Mouse (Mus musculus): ENCODE data around the gene Pip5k1c.

The Pip5k1c gene

GRCm38 (mm10) chr10:81323791-81324530 is 31.2 kb downstream of the Pip5k1c start:
- no peak for DNase-seq (ENCODE audit: low spot score)

- no peak for DNase-seq (ENCODE audit: low spot score)
Measured at GRCm38 (mm10) chr10:81325176-81325575, 32.4 kb downstream of the Pip5k1c start.

- DNase-seq (ENCODE audit: low spot score): no peak
Measured at GRCm38 (mm10) chr10:81325781-81326180, 33.0 kb downstream of the Pip5k1c start.

DNA sequence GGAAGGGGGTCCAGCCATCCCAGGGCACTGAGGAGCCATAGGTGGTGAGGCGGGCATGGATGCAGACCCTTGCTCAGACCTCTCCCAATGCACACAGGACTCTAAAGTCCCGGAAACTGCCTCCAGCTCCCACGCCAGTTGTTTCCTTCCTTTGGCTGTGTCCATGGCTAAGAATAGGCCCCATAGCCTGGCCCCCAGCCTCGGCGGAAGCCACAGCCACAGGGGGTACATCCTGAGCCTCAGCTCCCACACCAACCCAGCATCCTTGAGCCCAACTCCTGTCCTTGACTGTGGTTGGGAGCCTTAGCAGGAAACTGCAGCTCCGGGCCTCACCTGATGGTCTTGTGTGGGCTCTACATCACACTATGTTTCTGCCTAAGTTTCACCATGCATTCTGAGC is 34.1 kb downstream of the Pip5k1c start:
- DNase-seq (ENCODE audit: low spot score): peak; percentile 53

GRCm38 (mm10) chr10:81327959-81328358 is 35.2 kb downstream of the Pip5k1c start:
- DNase-seq (ENCODE audit: low spot score): no peak

DNA sequence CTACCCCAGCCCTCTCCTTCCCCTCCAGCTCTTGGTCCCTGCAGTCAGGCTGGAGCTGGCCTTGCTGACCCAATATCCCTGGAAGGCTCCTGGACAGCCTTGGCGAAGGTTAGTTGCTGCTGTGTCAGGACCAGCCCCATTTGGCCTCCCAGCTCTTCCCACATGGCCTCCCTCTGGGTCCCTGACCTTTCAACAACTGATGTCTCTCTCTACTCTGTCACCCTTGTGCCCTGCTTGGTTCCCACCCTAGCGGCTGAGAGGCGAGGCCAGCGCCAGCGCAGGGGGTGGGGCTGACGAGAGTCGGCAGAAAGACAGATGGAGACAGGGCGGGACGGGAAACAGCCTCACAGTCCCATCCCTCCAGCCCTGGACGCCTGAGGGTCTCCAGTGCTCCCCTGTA is 35.6 kb downstream of the Pip5k1c start, which contains the start of gene Tbxa2r:
Tbxa2r (plus strand) TSS at position 346 of the 400 bp plus-strand sequence.
- peak; percentile 74 for DNase-seq (ENCODE audit: low spot score)

GRCm38 (mm10) chr10:81329194-81329975 is 36.6 kb downstream of the Pip5k1c start:
- no peak for DNase-seq (ENCODE audit: low spot score)

DNA sequence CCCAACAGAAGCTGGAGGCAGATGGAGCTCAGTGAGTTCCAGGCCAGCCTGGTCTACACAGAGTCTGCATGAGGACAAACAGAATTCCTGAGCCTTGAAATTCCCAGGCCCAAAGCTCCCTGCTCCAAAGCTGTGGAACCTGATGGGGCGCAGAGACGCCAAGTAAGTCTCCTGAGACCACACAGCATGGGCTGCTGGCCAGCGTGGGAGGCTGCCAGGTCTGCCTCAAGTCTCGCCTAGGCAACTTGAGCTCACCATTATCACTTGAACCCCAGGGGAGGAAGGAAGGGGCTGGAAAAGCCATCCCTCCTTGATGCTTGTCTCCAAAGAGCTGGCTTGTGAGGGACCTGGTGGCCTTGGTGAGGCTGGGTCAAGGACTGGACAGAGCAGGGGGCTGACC is 37.2 kb downstream of the Pip5k1c start:
- DNase-seq (ENCODE audit: low spot score): no peak

DNA sequence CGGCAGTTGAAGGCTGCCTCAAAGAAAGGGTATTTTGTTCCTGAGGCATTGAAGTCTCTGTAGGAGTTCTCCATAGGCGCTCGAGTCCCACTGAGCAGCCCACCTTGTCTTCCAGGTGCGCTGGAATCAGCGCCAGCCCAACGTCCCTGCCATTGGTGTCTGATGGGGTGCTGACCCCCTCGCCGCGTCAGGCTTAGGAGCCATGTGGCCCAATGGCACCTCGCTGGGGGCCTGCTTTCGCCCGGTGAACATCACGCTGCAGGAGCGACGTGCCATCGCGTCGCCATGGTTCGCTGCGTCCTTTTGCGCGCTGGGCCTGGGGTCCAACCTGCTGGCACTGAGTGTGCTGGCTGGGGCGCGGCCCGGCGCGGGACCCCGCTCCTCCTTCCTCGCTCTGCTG is 39.5 kb downstream of the Pip5k1c start:
- no peak for DNase-seq (ENCODE audit: low spot score)

DNA sequence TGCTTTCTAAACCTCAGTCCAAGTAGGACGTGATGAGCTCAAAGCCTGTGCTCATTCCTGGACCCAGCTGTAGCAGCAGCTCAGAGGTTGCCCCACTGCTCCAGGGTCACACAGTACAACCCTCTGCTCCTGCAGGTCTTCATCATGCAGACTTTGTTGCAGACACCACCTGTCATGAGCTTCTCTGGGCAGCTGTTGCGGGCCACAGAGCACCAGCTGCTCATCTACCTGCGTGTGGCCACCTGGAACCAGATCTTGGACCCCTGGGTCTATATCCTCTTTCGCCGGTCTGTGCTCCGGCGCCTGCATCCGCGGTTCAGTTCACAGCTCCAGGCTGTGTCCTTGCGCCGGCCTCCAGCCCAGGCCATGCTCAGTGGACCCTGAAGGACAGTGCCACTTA is 41.6 kb downstream of the Pip5k1c start:
- DNase-seq (ENCODE audit: low spot score): no peak

GRCm38 (mm10) chr10:81335393-81336340 is 42.9 kb downstream of the Pip5k1c start:
- DNase-seq (ENCODE audit: low spot score): no peak

- DNase-seq (ENCODE audit: low spot score): no peak
Measured at GRCm38 (mm10) chr10:81336558-81336957, 43.8 kb downstream of the Pip5k1c start.

GRCm38 (mm10) chr10:81340551-81341332 is 48.0 kb downstream of the Pip5k1c start:
- DNase-seq (ENCODE audit: low spot score): no peak

DNA sequence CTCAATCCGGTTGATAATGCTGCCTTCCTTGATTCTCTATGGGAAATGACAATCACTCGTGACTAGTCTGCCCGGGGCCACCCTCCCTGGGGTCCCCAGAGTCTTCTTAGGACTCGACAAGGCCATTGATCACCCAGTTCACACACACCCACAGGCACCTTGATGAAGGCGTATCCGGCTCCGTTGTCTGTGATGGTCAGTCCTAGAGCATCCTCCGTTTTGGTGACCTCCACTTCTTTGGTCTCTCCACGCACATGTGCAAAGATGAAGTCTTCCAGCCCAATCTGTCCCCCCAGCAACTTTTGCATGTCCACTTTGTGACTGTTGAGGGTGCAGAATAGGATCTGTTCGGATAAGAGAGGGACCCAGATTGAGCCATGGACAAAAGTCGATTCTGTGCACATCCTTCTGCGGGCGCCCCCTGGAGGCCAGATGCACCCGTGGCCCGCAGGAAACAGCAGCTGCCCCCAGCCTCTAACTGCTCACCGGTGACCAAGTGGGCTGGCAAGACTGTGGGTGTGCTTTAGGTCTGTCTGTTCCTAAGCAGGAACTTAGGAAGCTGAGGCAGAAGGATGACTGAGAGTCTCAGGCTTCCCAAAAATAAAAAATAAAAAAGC is 48.7 kb downstream of the Pip5k1c start:
- peak; percentile 71 for DNase-seq (ENCODE audit: low spot score)

DNA sequence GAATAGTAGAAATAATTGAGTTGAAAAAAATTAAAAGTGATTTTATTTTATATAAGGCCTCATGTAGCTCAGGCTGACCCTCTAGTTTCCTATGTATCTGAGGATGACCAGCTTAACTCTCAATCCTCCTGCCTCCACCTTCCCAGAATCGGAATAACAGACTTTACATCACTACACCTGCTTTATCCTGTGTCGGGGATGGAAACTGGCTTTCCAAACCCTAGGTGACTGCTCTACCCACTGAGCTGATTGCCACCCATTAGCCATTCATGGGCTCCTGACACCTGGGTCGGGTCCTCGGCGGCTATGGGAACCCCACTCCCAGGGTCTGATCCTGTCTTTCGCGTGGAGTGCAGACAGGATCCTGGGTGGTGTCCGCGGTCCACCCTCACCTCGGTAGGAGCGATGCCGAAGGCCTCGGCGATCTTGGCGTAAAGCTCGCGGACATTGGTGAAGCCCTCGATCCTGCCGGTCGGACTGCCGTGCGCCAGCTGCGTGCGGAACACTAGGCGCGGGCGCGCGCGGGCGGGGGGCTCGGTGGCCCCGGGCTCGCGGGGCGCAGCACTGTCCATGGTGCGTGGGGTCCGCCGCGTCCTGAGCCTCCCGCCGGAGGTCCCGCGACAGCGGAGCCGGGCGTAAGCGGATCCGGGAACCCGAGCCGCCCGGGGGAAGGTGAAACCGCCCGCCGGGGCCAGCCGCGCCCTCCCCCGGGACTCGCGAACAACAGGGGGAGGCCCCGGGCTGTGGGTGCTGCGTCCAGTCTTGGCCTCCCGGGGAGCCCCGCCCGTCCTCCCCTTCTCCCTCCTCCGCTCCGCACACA is 50.1 kb downstream of the Pip5k1c start, which contains the start of gene Gipc3:
Gipc3 (minus strand) TSS at position 581 of the 820 bp plus-strand sequence.
- no peak for DNase-seq (ENCODE audit: low spot score)

- no peak for DNase-seq (ENCODE audit: low spot score)
Measured at GRCm38 (mm10) chr10:81344421-81345161, 51.8 kb downstream of the Pip5k1c start.

GRCm38 (mm10) chr10:81345162-81345534 is 52.4 kb downstream of the Pip5k1c start:
- no peak for DNase-seq (ENCODE audit: low spot score)

DNA sequence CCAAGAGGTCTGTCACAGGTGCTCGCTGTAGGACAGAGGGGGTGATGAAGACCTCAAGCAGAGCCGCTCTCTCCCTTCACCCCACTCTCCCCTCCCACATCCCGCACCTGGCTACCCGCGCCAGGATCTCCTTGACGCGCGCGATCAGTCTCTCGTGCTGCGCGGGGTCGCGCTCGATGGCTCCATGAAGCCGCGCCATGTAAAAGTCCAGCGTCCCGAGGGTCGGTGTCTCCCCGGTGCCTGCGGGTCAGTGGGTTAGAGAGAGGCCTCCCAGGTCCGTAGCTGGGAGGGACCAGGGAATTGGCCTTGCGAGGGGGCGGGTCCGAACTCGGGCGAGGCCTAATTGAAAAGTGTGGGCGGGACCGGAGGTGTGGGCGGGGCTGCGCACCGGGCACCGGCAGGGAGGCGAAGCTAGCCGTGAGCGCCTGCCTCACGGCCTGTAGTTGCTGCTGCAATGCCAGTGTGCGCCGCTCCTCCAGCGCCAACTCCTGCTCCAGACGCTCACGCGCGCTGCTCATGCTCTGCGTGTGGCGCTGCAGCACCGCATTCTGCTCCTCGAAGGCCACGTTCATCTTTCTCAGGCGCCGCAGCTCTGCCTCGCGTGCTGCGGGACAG is 53.8 kb downstream of the Pip5k1c start:
- DNase-seq (ENCODE audit: low spot score): peak; percentile 72

- peak; percentile 55 for DNase-seq (ENCODE audit: low spot score)
Measured at GRCm38 (mm10) chr10:81349146-81349545, 56.4 kb downstream of the Pip5k1c start.
